Mouse (Mus musculus) retina, postnatal 7 days (tissue): ENCODE results near the gene Ass1.

Experiments used
- DNase-seq: peaks from one replicate; pipeline ENCODE4 v3.0.0-alpha.2; 2012; ENCODE audit warnings: low read depth, low spot score

Ass1 gene

GRCm38 (mm10) chr2:31458460-31458859 is 11.5 kb upstream of the Ass1 start:
- no peak for DNase-seq

- DNase-seq = no peak
Observed at GRCm38 (mm10) chr2:31458989-31459936, 10.7 kb upstream of the Ass1 start.

GRCm38 (mm10) chr2:31460025-31460571 is 9.9 kb upstream of the Ass1 start:
- no peak for DNase-seq

GRCm38 (mm10) chr2:31460920-31461319 is 9.1 kb upstream of the Ass1 start:
- DNase-seq = no peak

GRCm38 (mm10) chr2:31462051-31462450 is 8.0 kb upstream of the Ass1 start:
- no peak for DNase-seq

- DNase-seq = no peak
Observed at GRCm38 (mm10) chr2:31463253-31463652, 6.8 kb upstream of the Ass1 start.

GRCm38 (mm10) chr2:31463696-31464528 is 6.1 kb upstream of the Ass1 start:
- DNase-seq = no peak

GRCm38 (mm10) chr2:31464529-31464910 is 5.5 kb upstream of the Ass1 start:
- no peak for DNase-seq

GRCm38 (mm10) chr2:31467457-31467856 is 2.5 kb upstream of the Ass1 start:
- DNase-seq = no peak

GRCm38 (mm10) chr2:31468857-31469256 is 1.1 kb upstream of the Ass1 start:
- DNase-seq = no peak

- no peak for DNase-seq
Observed at GRCm38 (mm10) chr2:31469480-31469879, 527 bp upstream of the Ass1 start.

- no peak for DNase-seq
Observed at GRCm38 (mm10) chr2:31470683-31471385, 827 bp downstream of the Ass1 start.

- no peak for DNase-seq
Observed at GRCm38 (mm10) chr2:31471611-31472010, 1.6 kb downstream of the Ass1 start.

- no peak for DNase-seq
Observed at GRCm38 (mm10) chr2:31472406-31473065, 2.5 kb downstream of the Ass1 start.

GRCm38 (mm10) chr2:31473941-31474340 is 3.9 kb downstream of the Ass1 start:
- DNase-seq = no peak

GRCm38 (mm10) chr2:31474686-31475085 is 4.7 kb downstream of the Ass1 start:
- no peak for DNase-seq

- DNase-seq = no peak
Observed at GRCm38 (mm10) chr2:31476107-31476820, 6.3 kb downstream of the Ass1 start.

- DNase-seq = no peak
Observed at GRCm38 (mm10) chr2:31477234-31478161, 7.5 kb downstream of the Ass1 start.

- peak; percentile 89 for DNase-seq
Observed at GRCm38 (mm10) chr2:31482914-31483575, 13.0 kb downstream of the Ass1 start.
